Mouse (Mus musculus) liver, adult 2 months (tissue): Measurements from ENCODE around the gene Gm37240. TPM values are rescaled to one million over a fixed set of nuclear protein-coding genes. Genes with fewer than 3 reads are reported as not detected.
"Not testable (repeated sequence)": the region's sequence is repeated elsewhere in the genome, so short reads cannot be mapped to it uniquely, and the experiment has no call there.

Experiments used
- DNase-seq: peaks from one replicate; pipeline ENCODE4 v3.0.0-alpha.2; 2011; ENCODE audit warnings: low read depth, low spot score; ENCODE audit errors: extremely low read depth
- H3K27ac ChIP-seq: fragments of 200-500 bp; replicated peaks from 2 replicates; pipeline ENCODE4 v1.5.1; 2012; ENCODE audit warnings: low read depth, mild to moderate bottlenecking, control low read depth, inconsistent platforms, low read length; ENCODE audit not compliant: insufficient read depth
- H3K27me3 ChIP-seq: fragments of 200-500 bp; 2 replicates; pipeline ENCODE4 v1.6.1; 2012; ENCODE audit warnings: mild to moderate bottlenecking, moderate library complexity, low read length, inconsistent platforms; ENCODE audit not compliant: control insufficient read depth, insufficient read depth
- H3K36me3 ChIP-seq: fragments of 200-500 bp; 2 replicates; pipeline ENCODE4 v1.6.1; 2012; ENCODE audit warnings: low read length, inconsistent platforms; ENCODE audit not compliant: control insufficient read depth, insufficient read depth
- H3K4me1 ChIP-seq: fragments of 200-500 bp; 2 replicates; pipeline ENCODE4 v1.6.1; 2011; ENCODE audit warnings: low read length; ENCODE audit not compliant: control insufficient read depth, insufficient read depth
- H3K4me3 ChIP-seq: fragments of 200-500 bp; 2 replicates; pipeline ENCODE4 v1.5.1; 2011; ENCODE audit warnings: low read depth, mild to moderate bottlenecking, control low read depth, low read length, moderate library complexity; ENCODE audit not compliant: insufficient read depth
- H3K79me2 ChIP-seq: fragments of 200-500 bp; 2 replicates; pipeline ENCODE4 v1.6.1; 2012; ENCODE audit warnings: inconsistent platforms, mild to moderate bottlenecking, low read length, moderate library complexity; ENCODE audit not compliant: control insufficient read depth, insufficient read depth
- H3K9ac ChIP-seq: fragments of 200-500 bp; 2 replicates; pipeline ENCODE4 v1.6.1; 2012; ENCODE audit warnings: low read depth, mild to moderate bottlenecking, control low read depth, inconsistent platforms, low read length
- CTCF ChIP-seq: fragments of 200-500 bp; IDR thresholded peaks from 2 replicates; pipeline ENCODE4 v1.5.1; 2011; ENCODE audit warnings: low read depth, low read length, control low read depth
- POLR2A ChIP-seq: fragments of 200-500 bp; IDR thresholded peaks from 2 replicates; pipeline ENCODE4 v1.6.1; 2011; ENCODE audit warnings: low read length, control low read depth; ENCODE audit not compliant: insufficient read depth; ENCODE audit errors: extremely low read depth
- WGBS: fragments of 180-500 bp; shearing (Covaris S2); methylation state at CpG from one replicate; pipeline ENCODE4 v1.1.7; 2018; 5-methylcytosine and 5-hydroxymethylcytosine counted together
- polyA plus RNA-seq: library from polyadenylated mRNA; depleted of rRNA; stranded (reverse); fragments of >200 nt; gene quantifications from 2 replicates; pipeline ENCODE4 v1.2.3, GENCODE M21; 2012
- total RNA-seq: library from RNA; depleted of rRNA; stranded (reverse); fragments of >200 nt; gene quantifications from 2 replicates; pipeline ENCODE4 v1.2.3, GENCODE M21; 2014

Gm37240 gene
- total and polyA plus RNA-seq, 2 experiments = 2.2 to 6.9 TPM

GRCm38 (mm10) chr3:85573864-85574830, 313.2 kb downstream of the Gm37240 start, which contains the start of gene Gatb:
Gene Gatb, plus strand, starts transcription at chr3:85574119.
- WGBS = 1% methylated on average over 41 of the region's 41 CpGs
- TF ChIP-seq CTCF (peak; percentile 68), POLR2A (peak; percentile 47; the same call in 1 of the 2 replicates)
- Histone ChIP-seq H3K79me2 (no peaks in the 10 kb centered on the region), H3K27ac (peak within 1 kb of the TSS; percentile 61), H3K4me3 (peak within 1 kb of the TSS; percentile 75), H3K36me3 (peaks cover 5% of the 10 kb centered on the region; the same call in 1 of the 2 replicates), H3K9ac (peak within 1 kb of the TSS; percentile 80), H3K27me3 (no peaks in the 10 kb centered on the region), H3K4me1 (0 out of 2 replicates have a peak, but pooled peaks cover 1% of the 10 kb centered on the region)
- peak; percentile 99 for DNase-seq

DNA sequence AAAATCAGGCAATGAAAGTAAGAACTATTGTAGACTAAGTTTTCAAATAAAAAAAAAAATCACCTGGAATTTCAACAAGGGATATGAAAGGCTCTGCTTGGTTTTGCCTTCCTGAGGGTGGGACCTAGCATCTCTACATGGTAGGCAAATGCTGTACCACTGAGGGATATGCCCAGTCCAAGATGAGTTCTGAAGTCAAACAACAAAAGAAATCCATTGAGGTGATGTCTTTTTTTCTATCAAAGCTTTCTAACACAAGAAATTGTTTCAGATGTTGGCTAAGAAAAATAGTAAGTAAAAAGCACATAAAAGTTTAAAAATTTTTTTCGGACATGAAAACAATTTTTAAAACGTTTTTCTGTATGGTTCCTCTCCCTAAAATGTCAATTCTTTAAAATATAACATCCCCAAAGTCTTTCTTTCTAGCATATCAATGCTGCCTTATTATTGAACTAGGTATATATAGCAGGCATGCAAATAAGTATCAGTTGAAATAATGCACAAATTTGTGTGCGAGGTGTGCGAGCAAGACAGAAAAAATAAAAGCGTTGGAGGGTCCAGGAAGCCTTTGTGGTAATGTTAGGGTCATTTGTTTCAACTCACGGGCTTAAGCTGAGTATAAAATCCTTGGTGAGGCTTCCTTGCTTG, 314.0 kb downstream of the Gm37240 start:
- Histone ChIP-seq H3K27ac (no peak overlapping the region), H3K79me2 (no peaks in the 10 kb centered on the region; the same call in 1 of the 2 replicates), H3K9ac (peak overlapping the region; percentile 19; the same call in 1 of the 2 replicates), H3K4me1 (0 out of 2 replicates have a peak, but pooled peaks cover 1% of the 10 kb centered on the region), H3K4me3 (peak overlapping the region; percentile 26), H3K36me3 (peaks cover 5% of the 10 kb centered on the region; the same call in 1 of the 2 replicates), H3K27me3 (no peaks in the 10 kb centered on the region)
- 20% methylated on average over 6 of the region's 6 CpGs for WGBS
- no peak for TF ChIP-seq CTCF
- TF ChIP-seq POLR2A = no peak
- DNase-seq = no peak

- DNase-seq = peak; percentile 49
- WGBS = 91% methylated on average over 8 of the region's 8 CpGs
- H3K27ac ChIP-seq = peak overlapping the region; percentile 11
- H3K4me3 ChIP-seq, H3K27me3 ChIP-seq, H3K9ac ChIP-seq, H3K79me2 ChIP-seq, H3K4me1 ChIP-seq, H3K36me3 ChIP-seq: not testable (repeated sequence)
These were observed 314.8 kb downstream of the Gm37240 start for GRCm38 (mm10) chr3:85572502-85572901.

DNA sequence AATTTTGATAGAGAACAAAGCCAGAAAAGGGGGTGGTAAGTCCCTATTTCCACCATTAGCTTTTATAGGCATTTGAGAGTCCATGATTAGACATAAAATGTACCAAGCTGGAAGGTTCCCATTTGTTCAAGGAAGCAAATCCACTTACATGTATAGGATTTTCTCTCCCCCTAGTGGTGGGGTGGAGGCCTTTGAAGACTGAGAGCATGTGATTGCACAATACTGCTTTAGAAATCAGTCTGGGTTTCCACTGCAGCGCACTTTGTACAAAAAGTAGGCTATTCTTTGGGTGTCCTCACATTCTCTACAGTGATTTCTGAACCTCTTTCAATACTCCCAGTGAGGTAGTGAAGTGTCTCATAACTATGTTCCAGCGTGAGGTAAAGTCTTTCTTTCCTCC, 316.0 kb downstream of the Gm37240 start:
- H3K27ac ChIP-seq = 0 out of 2 replicates have a peak overlapping the region, but pooled peaks have one; percentile 47

GRCm38 (mm10) chr3:85564603-85565002, 322.7 kb downstream of the Gm37240 start:
- Histone ChIP-seq H3K4me3 (no peak overlapping the region), H3K27ac (no peak overlapping the region), H3K9ac (no peak overlapping the region), H3K4me1 (no peaks in the 10 kb centered on the region), H3K36me3 (no peaks in the 10 kb centered on the region), H3K27me3 (no peaks in the 10 kb centered on the region), H3K79me2 (no peaks in the 10 kb centered on the region; the same call in 1 of the 2 replicates)
- TF ChIP-seq POLR2A = no peak
- no peak for TF ChIP-seq CTCF
- no peak for DNase-seq
- 91% methylated on average over 2 of the region's 2 CpGs for WGBS

More for the DNA sequence above, 316.0 kb downstream of the Gm37240 start:
- Histone ChIP-seq H3K4me1 (0 out of 2 replicates have a peak, but pooled peaks cover 1% of the 10 kb centered on the region), H3K79me2 (no peaks in the 10 kb centered on the region; the same call in 1 of the 2 replicates), H3K27me3 (no peaks in the 10 kb centered on the region), H3K9ac (no peak overlapping the region), H3K4me3 (peak overlapping the region; percentile 9; the same call in 1 of the 2 replicates), H3K36me3 (no peaks in the 10 kb centered on the region)
- WGBS = 19% methylated on average over 2 of the region's 2 CpGs
- peak; percentile 32; the same call in 1 of the 2 replicates for TF ChIP-seq CTCF
- TF ChIP-seq POLR2A = no peak
- peak; percentile 96 for DNase-seq
